Mouse (Mus musculus) layer of hippocampus, adult 11-12 months (tissue): ENCODE measurements around the gene Scmh1.
A peak's percentile ranks its signal among the peaks of the same experiment; 100 is the strongest.

Experiments
- DNase-seq: peaks from one replicate; pipeline ENCODE4 v3.0.0; 2022; ENCODE audit warnings: low spot score

The Scmh1 gene

GRCm38 (mm10) chr4:120556592-120556991 is 151.5 kb downstream of the Scmh1 start:
- DNase-seq: no peak

DNA sequence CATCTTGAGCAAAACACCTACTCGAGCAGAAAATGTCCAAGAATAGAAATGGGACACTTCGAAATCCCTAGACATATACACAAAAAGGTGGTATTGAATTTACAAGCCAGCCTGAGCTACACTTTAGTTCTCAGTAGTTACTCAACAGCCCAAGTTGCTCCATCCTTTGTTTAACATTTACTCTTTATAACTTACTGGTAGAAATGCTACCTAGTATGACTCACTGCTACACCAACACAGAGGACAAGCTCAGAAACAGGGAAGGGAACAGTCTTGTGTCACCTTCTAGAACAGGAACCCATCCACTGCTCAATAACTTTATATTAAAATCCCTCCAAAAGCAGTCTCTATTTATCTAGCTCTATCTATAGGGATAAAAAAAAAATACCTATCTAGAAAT is 160.6 kb downstream of the Scmh1 start:
- no peak for DNase-seq

DNA sequence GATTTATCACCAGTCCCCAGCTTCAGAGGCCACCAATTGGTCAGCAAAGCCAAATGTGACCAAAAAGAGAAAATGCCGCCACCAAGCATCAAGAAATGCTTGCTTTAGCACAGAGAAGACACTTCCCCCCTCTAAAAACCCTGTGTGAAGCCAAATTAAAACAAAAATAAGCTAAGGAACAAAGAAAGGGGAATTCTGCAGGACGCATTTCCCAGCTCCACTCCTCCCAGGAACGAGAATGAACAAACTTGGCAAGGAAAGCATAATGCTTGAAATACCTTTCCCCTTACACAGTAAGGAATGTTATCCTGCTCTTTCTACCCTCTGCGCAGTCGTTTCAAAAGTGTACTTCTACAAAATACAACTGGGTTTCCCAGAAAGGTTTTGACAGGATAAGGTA is 162.9 kb downstream of the Scmh1 start:
- no peak for DNase-seq

GRCm38 (mm10) chr4:120569025-120569424 is 163.9 kb downstream of the Scmh1 start:
- no peak for DNase-seq

DNA sequence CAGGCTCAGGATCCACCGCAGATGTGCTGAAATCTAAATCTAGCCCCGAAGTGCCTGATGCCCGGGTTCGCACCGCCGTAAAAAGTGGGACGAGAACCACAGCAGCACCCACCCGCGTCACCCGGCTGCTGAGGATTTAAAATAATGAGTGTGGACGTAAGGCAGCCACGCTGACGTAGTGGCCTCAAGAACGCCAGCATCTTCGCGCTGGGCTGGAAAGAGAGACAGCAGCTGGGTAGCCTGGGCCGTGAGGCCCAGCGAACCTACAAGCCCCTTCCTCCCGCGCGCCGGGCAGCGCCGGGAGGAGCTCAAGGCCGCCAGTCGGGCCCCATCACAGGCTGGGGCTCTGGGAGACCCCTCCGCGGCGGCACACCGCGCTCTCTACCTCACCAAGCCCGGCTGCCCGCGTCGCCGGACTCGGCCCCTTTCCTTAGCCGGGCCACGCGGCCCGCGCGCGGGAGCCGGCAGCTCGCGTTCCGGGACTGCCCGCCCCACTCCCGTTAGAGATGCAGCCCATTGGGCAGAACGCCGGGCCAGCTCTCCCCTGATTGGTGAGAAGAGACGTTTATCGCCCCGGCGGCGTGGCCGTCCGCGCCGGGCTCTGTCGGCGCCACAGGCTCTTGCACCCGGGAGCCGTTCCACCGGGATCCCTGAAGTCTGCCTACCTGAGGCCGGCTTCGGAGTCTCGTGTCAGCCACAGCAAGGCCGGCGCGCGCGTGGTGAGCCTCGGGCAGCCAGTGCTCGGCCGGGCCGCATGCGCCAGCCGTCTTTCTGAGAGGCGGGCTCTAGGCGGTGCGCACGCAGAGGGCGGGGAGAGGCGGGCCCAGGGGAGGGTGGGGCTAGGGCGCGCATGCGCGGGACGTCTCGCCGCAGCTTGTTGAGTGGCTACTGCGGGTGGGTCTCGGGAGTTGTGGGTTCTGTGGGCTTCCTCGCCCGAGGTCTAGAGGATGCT is 164.7 kb downstream of the Scmh1 start, which contains the start of gene Ctps:
Gene Ctps, minus strand, starts transcription at position 791 of the 952 bp plus-strand sequence.
- DNase-seq: peak; percentile 93

GRCm38 (mm10) chr4:120570438-120571069 is 165.5 kb downstream of the Scmh1 start:
- no peak for DNase-seq

DNA sequence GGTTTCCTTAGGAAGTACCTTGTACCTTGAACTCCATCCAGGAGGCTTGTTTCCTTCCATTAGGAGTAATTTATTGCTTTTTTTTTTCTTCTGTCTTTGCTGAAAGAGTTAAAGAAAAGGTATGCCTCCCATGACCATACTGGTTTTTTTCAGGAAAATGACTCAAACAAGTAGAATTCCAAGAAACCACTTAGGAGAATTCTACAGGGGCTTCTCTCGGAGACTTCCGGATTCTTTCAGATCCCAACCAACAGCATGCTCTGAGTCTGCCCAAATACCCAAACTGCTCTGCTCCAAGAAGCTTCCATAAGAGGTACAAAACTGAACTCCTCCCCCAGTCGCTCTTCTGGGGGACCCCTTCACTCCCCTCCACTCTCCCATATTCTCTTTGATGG is 166.0 kb downstream of the Scmh1 start:
- DNase-seq: no peak

DNA sequence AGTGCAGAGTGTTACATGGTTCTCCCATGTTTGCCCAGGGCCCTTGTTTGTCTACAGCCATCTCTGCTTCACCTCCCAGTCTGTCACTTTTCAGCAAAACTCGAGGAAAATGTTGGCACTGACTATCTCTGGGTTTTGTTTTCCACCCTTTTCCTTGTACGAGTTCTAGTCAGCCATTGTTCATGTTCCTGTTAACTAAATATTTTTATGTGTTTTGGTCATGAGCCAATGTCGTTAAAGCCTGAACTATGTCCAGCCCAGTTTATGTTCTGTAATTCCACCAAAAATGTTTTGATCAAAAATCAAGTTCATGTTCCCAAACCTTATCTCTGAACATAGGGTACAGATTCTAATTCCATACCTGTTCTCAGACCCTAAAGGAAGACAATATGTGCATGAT is 166.6 kb downstream of the Scmh1 start:
- no peak for DNase-seq
